Mouse (Mus musculus) central nervous system, embryonic 11.5 days (tissue): ENCODE results near the gene BC029722. TPM values are rescaled to one million over a fixed set of nuclear protein-coding genes. Genes with fewer than 3 reads are reported as not detected.

Source experiments
- polyA plus RNA-seq: library from polyadenylated mRNA; depleted of rRNA; stranded (reverse); fragments of >200 nt; gene quantifications from 2 replicates; pipeline ENCODE4 v1.2.3, GENCODE M21; 2012; rRNA removed

BC029722 gene
- 9.6 and 9.7 TPM in 2 replicates for polyA plus RNA-seq

GRCm38 (mm10) chr2:155819392-155819448 lies at the start of gene BC029722:
BC029722 (minus strand) TSS chr2:155819426.

GRCm38 (mm10) chr2:155834732-155835131 lies 15.5 kb upstream of the BC029722 start, which contains the start of gene Fam83c:
Fam83c (minus strand) TSS chr2:155834854.

GRCm38 (mm10) chr2:155826630-155827424 lies 7.6 kb upstream of the BC029722 start, which contains the start of gene Eif6:
Eif6 (minus strand) TSS chr2:155826925.

GRCm38 (mm10) chr2:155774927-155775684 lies 44.1 kb downstream of the BC029722 start, which contains the start of gene Mmp24:
Mmp24 (plus strand) TSS chr2:155775342.

Other genes with a start within 250 kb of the BC029722 start
- gene Gss, start 226.6 kb downstream of the BC029722 start, polyA plus RNA-seq: 9.8 and 12.2 TPM in 2 replicates
- gene Myh7b, start 208.2 kb downstream of the BC029722 start, polyA plus RNA-seq: 4.5 and 5.7 TPM in 2 replicates
- gene Trpc4ap, start 127.0 kb downstream of the BC029722 start, polyA plus RNA-seq: 108 and 130 TPM in 2 replicates
- gene Edem2, start 90.0 kb downstream of the BC029722 start, polyA plus RNA-seq: 24.3 and 29.5 TPM in 2 replicates
- gene Gm17581, start 83.6 kb downstream of the BC029722 start, polyA plus RNA-seq: not detected in 2 replicates
- gene Procr, start 68.3 kb downstream of the BC029722 start, polyA plus RNA-seq: 3.1 and 4.3 TPM in 2 replicates
- gene Mmp24, start 44.1 kb downstream of the BC029722 start, polyA plus RNA-seq: 6.7 and 8.1 TPM in 2 replicates
- 107 and 134 TPM in 2 replicates for gene Eif6, start 7.5 kb upstream of the BC029722 start, polyA plus RNA-seq
- gene Fam83c, start 15.4 kb upstream of the BC029722 start, polyA plus RNA-seq: 0.05 TPM in 1 of 2 replicates, not detected in the other
- 51.2 and 79.7 TPM in 2 replicates for gene Uqcc1, start 110.9 kb upstream of the BC029722 start, polyA plus RNA-seq
- gene Gm15557, start 121.3 kb upstream of the BC029722 start, polyA plus RNA-seq: not detected in 2 replicates
- gene Gdf5, start 125.9 kb upstream of the BC029722 start, polyA plus RNA-seq: 0.66 and 2.9 TPM in 2 replicates
- gene Cep250, start 137.0 kb upstream of the BC029722 start, polyA plus RNA-seq: 30.5 and 45.1 TPM in 2 replicates
- 2.1 and 2.9 TPM in 2 replicates for gene 6430550D23Rik, start 188.6 kb upstream of the BC029722 start, polyA plus RNA-seq
- gene Ergic3, start 188.6 kb upstream of the BC029722 start, polyA plus RNA-seq: 201 and 262 TPM in 2 replicates
- 0.04 and 0.14 TPM in 2 replicates for gene Fer1l4, start 233.5 kb upstream of the BC029722 start, polyA plus RNA-seq
- gene Spag4, start 245.7 kb upstream of the BC029722 start, polyA plus RNA-seq: 7.6 and 10.3 TPM in 2 replicates